Mouse (Mus musculus) heart, postnatal 36 days (tissue): Measurements from ENCODE around the gene Clps. TPM values are rescaled to one million over a fixed set of nuclear protein-coding genes. Genes with fewer than 3 reads are reported as not detected.

Experiments
- microRNA-seq, 2 experiments: library from miRNA; unstranded; fragments of <30 nt; microRNA quantifications; one replicate each; pipeline ENCODE4 v1.2.0; 2021; ENCODE audit warnings: borderline number of aligned reads in 2 of 2
- total RNA-seq, 2 experiments: library from RNA; stranded (reverse); gene quantifications; 2 replicates each; pipeline ENCODE4 v1.2.3; 2021

Gene Clps
- total RNA-seq, 2 experiments from 2014 or later = not detected

Small RNA genes within 50 kb of the gene (microRNA-seq; reads per million reads assigned to microRNA genes)
- 0 reads per million in 2 experiments for gene Gm25195
- 0 reads per million in 2 experiments for gene Mir6969

Other genes with a start within 250 kb of the Clps start
- 10 to 100 TPM; 10.9 to 17.3 TPM for gene Fance, start 247.2 kb downstream of the Clps start, total RNA-seq
- gene Rpl10a, start 232.3 kb downstream of the Clps start, total RNA-seq = 100 to 1,000 TPM; 392 TPM
- 10 to 100 TPM; 12.9 to 16.6 TPM for gene Tead3, start 209.9 kb downstream of the Clps start, total RNA-seq
- gene Tulp1, start 195.5 kb downstream of the Clps start, total RNA-seq = not detected
- 10 to 100 TPM; 50.0 to 72.1 TPM for gene Fkbp5, start 43.2 kb downstream of the Clps start, total RNA-seq
- not detected for gene Armc12, start 30.0 kb downstream of the Clps start, total RNA-seq
- not detected for gene Clpsl2, start 11.4 kb downstream of the Clps start, total RNA-seq
- not detected for gene Lhfpl5, start 14.9 kb upstream of the Clps start, total RNA-seq
- 10 to 100 TPM; 32.1 to 35.5 TPM for gene Srpk1, start 61.9 kb upstream of the Clps start, total RNA-seq
- under 1 TPM; 0.33 to 0.57 TPM for gene Slc26a8, start 129.5 kb upstream of the Clps start, total RNA-seq
- gene Mapk14, start 130.6 kb upstream of the Clps start, total RNA-seq = 10 to 100 TPM; 49.6 to 54.5 TPM
- gene AC170998.1, start 165.3 kb upstream of the Clps start, total RNA-seq = under 1 TPM in 1 of 2 experiments, not detected in 1; 0.62 TPM
- gene Mapk13, start 208.5 kb upstream of the Clps start, total RNA-seq = under 1 TPM in 1 of 2 experiments, not detected in 1; 0.19 TPM
- gene Brpf3, start 240.3 kb upstream of the Clps start, total RNA-seq = 10 to 100 TPM; 15.9 to 17.3 TPM